35 mouse cellular contexts compared by ENCODE assay signal in genomic region chr5:52370901-52371300, GRCm38 (mm10). TPM values are rescaled to one million over a fixed set of nuclear protein-coding genes. Genes with fewer than 3 reads are reported as not detected.
"Had no signal": no experiment of that assay in that cellular context is flagged by ENCODE, and none has a peak within 500 bp of the region (broad histone marks: within the 10 kb centered on the region; RNA-seq: fewer than 3 reads in every experiment).

No protein-coding gene starts in this region.

- ATAC-seq: hindbrain, embryonic 16.5 days; hindbrain, postnatal 0 days; inflammation-experienced regulatory T-cells, adult 6 months; intestine, embryonic 15.5 days; intestine, embryonic 16.5 days; intestine, postnatal 0 days had no signal

- H3K9me3 ChIP-seq: heart, embryonic 10.5 days; heart, embryonic 12.5 days; heart, embryonic 13.5 days; heart, embryonic 15.5 days; hindbrain, embryonic 12.5 days; hindbrain, embryonic 13.5 days; hindbrain, embryonic 15.5 days; intestine, embryonic 15.5 days; kidney, embryonic 15.5 days had no signal

- H3K4me2 ChIP-seq: heart, embryonic 12.5 days; heart, embryonic 13.5 days; heart, embryonic 15.5 days; hindbrain, embryonic 12.5 days; hindbrain, embryonic 13.5 days; hindbrain, embryonic 14.5 days; hindbrain, embryonic 15.5 days; intestine, embryonic 15.5 days; kidney, embryonic 15.5 days had no signal

- H3K36me3 ChIP-seq: heart, embryonic 10.5 days; heart, embryonic 12.5 days; heart, embryonic 13.5 days; heart, embryonic 15.5 days; hindbrain, embryonic 10.5 days; hindbrain, embryonic 12.5 days; hindbrain, embryonic 13.5 days; hindbrain, embryonic 15.5 days; intestine, embryonic 15.5 days; kidney, embryonic 15.5 days had no signal

- H3K27ac ChIP-seq: heart, embryonic 10.5 days; heart, embryonic 13.5 days; heart, embryonic 15.5 days; hindbrain, embryonic 10.5 days; hindbrain, embryonic 12.5 days; hindbrain, embryonic 13.5 days; hindbrain, embryonic 14.5 days; hindbrain, embryonic 15.5 days; hindbrain, postnatal 0 days; intestine, embryonic 15.5 days; kidney, embryonic 15.5 days; kidney, postnatal 0 days; layer of hippocampus, adult 2 months had no signal

- H3K9ac ChIP-seq: heart, embryonic 12.5 days; heart, embryonic 13.5 days; heart, embryonic 15.5 days; hindbrain, embryonic 12.5 days; hindbrain, embryonic 13.5 days; hindbrain, embryonic 14.5 days; hindbrain, embryonic 15.5 days; intestine, embryonic 15.5 days; kidney, embryonic 15.5 days had no signal

- H3K27me3 ChIP-seq: hindbrain, embryonic 15.5 days had no signal

- H3K4me1 ChIP-seq: heart, embryonic 12.5 days; heart, embryonic 13.5 days; heart, embryonic 15.5 days; intestine, embryonic 15.5 days; kidney, embryonic 15.5 days had no signal

- H3K4me3 ChIP-seq: heart, embryonic 10.5 days; heart, embryonic 12.5 days; heart, embryonic 13.5 days; heart, embryonic 15.5 days; hindbrain, embryonic 10.5 days; hindbrain, embryonic 12.5 days; hindbrain, embryonic 13.5 days; hindbrain, embryonic 15.5 days; intestine, embryonic 15.5 days; kidney, embryonic 15.5 days; layer of hippocampus, adult 2 months had no signal

- DNase-seq: heart, postnatal 10 days; heart, postnatal 14 days; heart, postnatal 36 days; heart, postnatal 4 days; kidney, adult 11 months; kidney, adult 18-20 months; kidney, adult 2 months; kidney, adult 8-10 months; kidney, adult 9 months; kidney, postnatal 10 days; kidney, postnatal 14 days; kidney, postnatal 25 days; kidney, postnatal 36 days; kidney, postnatal 4 days; layer of hippocampus, adult 9-11 months; layer of hippocampus, postnatal 36 days had no signal

RNA-seq across cellular contexts. Expression of gene Sod3, which starts 7.3 kb away (rescaled TPM):
- total RNA-seq: hematopoietic stem cell, adult 5-6 weeks had no signal
- polyA plus RNA-seq: inflammation-experienced regulatory T-cells, adult 6 months had no signal
